Mouse (Mus musculus): ENCODE data around the gene Arap1. TPM values are rescaled to one million over a fixed set of nuclear protein-coding genes. Genes with fewer than 3 reads are reported as not detected.
A peak's percentile ranks its signal among the peaks of the same experiment; 100 is the strongest.

Gene Arap1
- polyA plus RNA-seq (2014; fragmentation: Nextera tagmentation; extraction: Ambion mirVana): 10.5 and 14.5 TPM in 2 replicates

DNA sequence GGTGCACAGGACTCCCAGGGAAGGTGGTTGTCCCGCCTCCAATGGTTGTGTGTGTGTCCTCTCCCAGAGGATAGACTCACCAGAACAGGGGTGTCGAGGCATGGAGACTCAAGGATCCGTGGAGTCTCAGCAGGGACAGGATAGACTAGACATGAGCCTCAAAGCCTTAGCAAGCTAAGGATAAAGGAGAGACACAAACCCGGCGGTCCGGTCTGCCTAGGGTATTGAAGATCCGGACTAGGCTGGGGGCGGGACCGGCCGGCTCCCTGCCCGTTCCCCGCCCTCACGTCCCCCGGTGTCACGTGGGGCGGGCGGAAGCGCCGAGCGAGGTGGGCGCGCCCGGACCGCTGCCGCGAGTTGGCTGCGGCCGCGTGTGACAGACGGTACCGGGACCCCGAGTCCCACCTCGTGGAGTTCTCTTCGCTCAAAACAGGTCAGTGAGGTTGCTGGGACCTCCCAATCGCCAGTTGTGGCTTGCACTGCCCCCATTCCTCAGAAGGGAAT lies at the start of gene Arap1:
Gene Arap1 (plus strand): TSS at position 301 of the 504 bp plus-strand sequence.
- Histone ChIP-seq H3K4me2 (ENCODE audit: low read depth, low read length, severe bottlenecking) (peak within 1 kb of the TSS; percentile 96), H3K27me3 (ENCODE audit: control insufficient read depth, insufficient read depth, low read length) (peaks cover 8% of the 10 kb centered on the region), H3K36me3 (ENCODE audit: control insufficient read depth, insufficient read depth, low read length) (no peaks in the 10 kb centered on the region), H3K4me3 (ENCODE audit: low read depth, low read length) (peak within 1 kb of the TSS; percentile 51), H3K9ac (ENCODE audit: low read length) (peak within 1 kb of the TSS; percentile 61), H3K27ac (ENCODE audit: low read depth, low read length) (no peak within 1 kb of the TSS), H3K9me3 (ENCODE audit: control insufficient read depth, low read length) (no peaks in the 10 kb centered on the region), H3K4me1 (replicated peaks; ENCODE audit: control insufficient read depth, insufficient read depth, low read length) (peaks cover 11% of the 10 kb centered on the region; the same call in 1 of the 2 replicates)
- DNase-seq (ENCODE audit: low spot score) (peak; percentile 76), ATAC-seq (replicated peaks; ENCODE audit: low FRiP score) (peak; percentile 72)
- under 1% methylated on average over 35 of the region's 35 CpGs for WGBS

- Histone ChIP-seq H3K4me3 (ENCODE audit: low read depth, low read length) (no peak overlapping the region), H3K27me3 (ENCODE audit: control insufficient read depth, insufficient read depth, low read length) (peaks cover 9% of the 10 kb centered on the region), H3K4me2 (ENCODE audit: low read depth, low read length, severe bottlenecking) (no peak overlapping the region), H3K27ac (ENCODE audit: low read depth, low read length) (no peak overlapping the region), H3K36me3 (ENCODE audit: control insufficient read depth, insufficient read depth, low read length) (no peaks in the 10 kb centered on the region), H3K9me3 (ENCODE audit: control insufficient read depth, low read length) (no peaks in the 10 kb centered on the region), H3K4me1 (replicated peaks; ENCODE audit: control insufficient read depth, insufficient read depth, low read length) (peaks cover 14% of the 10 kb centered on the region), H3K9ac (ENCODE audit: low read length) (no peak overlapping the region)
- DNase-seq (ENCODE audit: low spot score) (no peak), ATAC-seq (replicated peaks; ENCODE audit: low FRiP score) (no peak)
- WGBS: 85% methylated on average over 3 of the region's 3 CpGs
Measured at GRCm38 (mm10) chr7:101298375-101298774, 49.5 kb upstream of the Arap1 start.

GRCm38 (mm10) chr7:101301361-101301880 lies 46.4 kb upstream of the Arap1 start:
- WGBS: under 1% methylated on average over 30 of the region's 30 CpGs
- DNase-seq (ENCODE audit: low spot score) (no peak), ATAC-seq (replicated peaks; ENCODE audit: low FRiP score) (no peak)

DNA sequence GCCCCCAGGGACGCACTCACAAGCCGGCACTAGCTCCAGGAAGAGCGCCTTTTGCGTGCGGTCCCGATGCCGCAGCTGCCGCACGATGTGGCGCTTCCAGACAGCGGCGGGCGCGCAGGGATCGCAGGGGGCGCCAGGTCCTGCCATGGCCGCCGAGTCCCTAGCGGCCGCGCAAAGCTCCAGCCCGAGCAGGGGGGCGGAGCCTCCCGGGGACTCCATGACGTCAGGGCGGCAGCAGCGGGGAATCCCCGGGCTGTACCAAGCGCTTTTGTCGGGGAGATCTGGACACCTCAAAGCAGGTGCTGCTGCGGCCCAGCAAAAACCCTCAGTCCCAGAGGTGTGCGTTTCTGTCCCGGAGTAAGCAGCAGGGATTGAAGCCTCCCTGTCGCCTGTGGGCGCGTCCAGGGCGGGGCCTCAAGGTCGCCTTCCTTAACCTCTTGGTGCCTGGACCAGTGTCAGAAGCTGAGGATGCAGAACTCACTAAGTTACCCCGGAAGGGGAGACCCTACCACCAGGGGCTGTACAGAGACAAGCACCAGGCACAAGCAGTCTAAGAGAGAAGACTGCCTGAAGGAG lies 45.9 kb upstream of the Arap1 start, which contains the start of gene Atg16l2:
Gene Atg16l2 (minus strand): TSS at position 371 of the 576 bp plus-strand sequence.
- Histone ChIP-seq H3K4me2 (ENCODE audit: low read depth, low read length, severe bottlenecking) (peak within 1 kb of the TSS; percentile 63), H3K4me1 (replicated peaks; ENCODE audit: control insufficient read depth, insufficient read depth, low read length) (peaks cover 10% of the 10 kb centered on the region), H3K9ac (ENCODE audit: low read length) (peak within 1 kb of the TSS; percentile 64), H3K27ac (ENCODE audit: low read depth, low read length) (0 out of 2 replicates have a peak within 1 kb of the TSS, but pooled peaks have one; percentile 20), H3K4me3 (ENCODE audit: low read depth, low read length) (peak within 1 kb of the TSS; percentile 63), H3K27me3 (ENCODE audit: control insufficient read depth, insufficient read depth, low read length) (peaks cover 9% of the 10 kb centered on the region), H3K9me3 (ENCODE audit: control insufficient read depth, low read length) (no peaks in the 10 kb centered on the region), H3K36me3 (ENCODE audit: control insufficient read depth, insufficient read depth, low read length) (no peaks in the 10 kb centered on the region)
- ATAC-seq (replicated peaks; ENCODE audit: low FRiP score) (peak; percentile 97), DNase-seq (ENCODE audit: low spot score) (peak; percentile 97)
- WGBS: under 1% methylated on average over 39 of the region's 39 CpGs

More at GRCm38 (mm10) chr7:101301361-101301880, 46.4 kb upstream of the Arap1 start:
- Histone ChIP-seq H3K36me3 (ENCODE audit: control insufficient read depth, insufficient read depth, low read length) (no peaks in the 10 kb centered on the region), H3K4me1 (replicated peaks; ENCODE audit: control insufficient read depth, insufficient read depth, low read length) (peaks cover 12% of the 10 kb centered on the region), H3K27ac (ENCODE audit: low read depth, low read length) (0 out of 2 replicates have a peak overlapping the region, but pooled peaks have one; percentile 20), H3K27me3 (ENCODE audit: control insufficient read depth, insufficient read depth, low read length) (peaks cover 9% of the 10 kb centered on the region), H3K4me2 (ENCODE audit: low read depth, low read length, severe bottlenecking) (peak overlapping the region; percentile 63), H3K4me3 (ENCODE audit: low read depth, low read length) (peak overlapping the region; percentile 63), H3K9ac (ENCODE audit: low read length) (peak overlapping the region; percentile 64), H3K9me3 (ENCODE audit: control insufficient read depth, low read length) (no peaks in the 10 kb centered on the region)

- 22% methylated on average over 7 of the region's 7 CpGs for WGBS
Measured at GRCm38 (mm10) chr7:101302691-101303090, 45.2 kb upstream of the Arap1 start.

GRCm38 (mm10) chr7:101306841-101307240 lies 41.0 kb upstream of the Arap1 start:
- Histone ChIP-seq H3K4me3 (ENCODE audit: low read depth, low read length) (no peak overlapping the region), H3K4me2 (ENCODE audit: low read depth, low read length, severe bottlenecking) (no peak overlapping the region), H3K9ac (ENCODE audit: low read length) (no peak overlapping the region), H3K27me3 (ENCODE audit: control insufficient read depth, insufficient read depth, low read length) (no peaks in the 10 kb centered on the region), H3K36me3 (ENCODE audit: control insufficient read depth, insufficient read depth, low read length) (no peaks in the 10 kb centered on the region), H3K4me1 (replicated peaks; ENCODE audit: control insufficient read depth, insufficient read depth, low read length) (peaks cover 8% of the 10 kb centered on the region; the same call in 1 of the 2 replicates), H3K27ac (ENCODE audit: low read depth, low read length) (no peak overlapping the region), H3K9me3 (ENCODE audit: control insufficient read depth, low read length) (no peaks in the 10 kb centered on the region)
- 57% methylated on average over 2 of the region's 2 CpGs for whole genome bisulfite sequencing
- ATAC-seq (replicated peaks; ENCODE audit: low FRiP score) (no peak), DNase-seq (ENCODE audit: low spot score) (no peak)

More at GRCm38 (mm10) chr7:101302691-101303090, 45.2 kb upstream of the Arap1 start:
- H3K36me3 ChIP-seq (ENCODE audit: control insufficient read depth, insufficient read depth, low read length): no peaks in the 10 kb centered on the region
- peak overlapping the region; percentile 63 for H3K4me3 ChIP-seq (ENCODE audit: low read depth, low read length)
- DNase-seq (ENCODE audit: low spot score) (no peak), ATAC-seq (replicated peaks; ENCODE audit: low FRiP score) (no peak)
- H3K4me2 ChIP-seq (ENCODE audit: low read depth, low read length, severe bottlenecking): peak overlapping the region; percentile 63
- peaks cover 8% of the 10 kb centered on the region; the same call in 1 of the 2 replicates for H3K4me1 ChIP-seq (replicated peaks; ENCODE audit: control insufficient read depth, insufficient read depth, low read length)
- peak overlapping the region; percentile 64 for H3K9ac ChIP-seq (ENCODE audit: low read length)
- no peaks in the 10 kb centered on the region for H3K9me3 ChIP-seq (ENCODE audit: control insufficient read depth, low read length)
- H3K27ac ChIP-seq (ENCODE audit: low read depth, low read length): no peak overlapping the region
- peaks cover 4% of the 10 kb centered on the region for H3K27me3 ChIP-seq (ENCODE audit: control insufficient read depth, insufficient read depth, low read length)

DNA sequence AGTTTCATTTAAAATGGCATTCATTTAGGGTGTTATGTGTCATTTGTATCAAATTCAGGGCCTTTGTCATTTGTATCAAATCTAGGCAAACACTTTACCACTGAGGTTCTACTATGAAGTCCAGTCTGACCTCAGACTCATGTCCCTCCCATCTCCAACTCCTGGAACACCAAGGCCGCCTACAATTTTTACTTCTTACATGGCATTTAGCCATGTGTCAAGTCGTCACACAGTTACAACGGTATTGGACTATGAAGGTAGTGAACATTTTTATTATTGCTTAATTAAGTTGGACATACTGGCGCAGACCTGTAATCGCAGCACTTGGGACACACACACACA lies 37.9 kb upstream of the Arap1 start:
- Histone ChIP-seq H3K4me1 (replicated peaks; ENCODE audit: control insufficient read depth, insufficient read depth, low read length) (0 out of 2 replicates have a peak, but pooled peaks cover 3% of the 10 kb centered on the region), H3K4me3 (ENCODE audit: low read depth, low read length) (peak overlapping the region; percentile 54), H3K27ac (ENCODE audit: low read depth, low read length) (no peak overlapping the region), H3K36me3 (ENCODE audit: control insufficient read depth, insufficient read depth, low read length) (no peaks in the 10 kb centered on the region), H3K27me3 (ENCODE audit: control insufficient read depth, insufficient read depth, low read length) (no peaks in the 10 kb centered on the region), H3K9me3 (ENCODE audit: control insufficient read depth, low read length) (no peaks in the 10 kb centered on the region), H3K4me2 (ENCODE audit: low read depth, low read length, severe bottlenecking) (peak overlapping the region; percentile 52), H3K9ac (ENCODE audit: low read length) (peak overlapping the region; percentile 72)
- DNase-seq (ENCODE audit: low spot score) (no peak), ATAC-seq (replicated peaks; ENCODE audit: low FRiP score) (peak; percentile 35; the same call in 1 of the 2 replicates)
- WGBS: 43% methylated on average over 5 of the region's 5 CpGs

DNA sequence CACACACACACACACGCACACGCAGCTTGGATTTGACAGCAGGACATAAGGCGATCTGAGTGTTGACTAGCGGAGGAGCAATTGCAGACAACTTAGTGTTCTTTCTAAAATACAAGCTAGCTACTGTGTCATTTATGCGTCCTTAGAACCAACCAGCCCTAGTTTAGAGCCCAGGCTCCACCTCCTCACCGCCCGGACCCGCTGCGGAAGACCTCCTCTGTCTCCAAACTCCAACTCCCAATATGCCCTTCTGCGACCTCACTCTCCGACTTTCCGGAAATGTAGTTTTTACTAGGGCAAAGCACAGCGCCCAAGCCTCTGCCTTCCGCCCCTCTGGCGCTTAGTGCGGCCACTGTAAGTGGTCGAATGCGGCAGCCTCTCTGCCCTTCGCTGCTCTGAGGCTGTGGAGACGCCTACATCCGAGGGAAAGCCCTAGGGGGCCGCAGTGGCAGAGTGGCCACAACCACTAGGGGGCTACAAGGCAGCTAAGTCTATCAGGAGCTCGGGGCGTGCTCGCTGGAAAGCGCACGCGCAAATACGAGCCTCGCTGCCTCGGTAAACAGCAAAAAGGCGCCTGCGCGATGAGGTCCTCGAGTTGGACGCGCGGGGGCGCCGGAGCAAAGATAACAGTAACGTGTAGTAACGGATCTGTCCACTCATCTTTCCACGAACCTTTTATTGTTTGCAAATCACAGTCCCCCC lies 37.4 kb upstream of the Arap1 start:
- H3K4me2 ChIP-seq (ENCODE audit: low read depth, low read length, severe bottlenecking): peak overlapping the region; percentile 52
- DNase-seq (ENCODE audit: low spot score) (peak; percentile 98), ATAC-seq (replicated peaks; ENCODE audit: low FRiP score) (peak; percentile 95)
- H3K9me3 ChIP-seq (ENCODE audit: control insufficient read depth, low read length): no peaks in the 10 kb centered on the region
- H3K36me3 ChIP-seq (ENCODE audit: control insufficient read depth, insufficient read depth, low read length): no peaks in the 10 kb centered on the region
- H3K4me3 ChIP-seq (ENCODE audit: low read depth, low read length): peak overlapping the region; percentile 54
- WGBS: 1% methylated on average over 43 of the region's 43 CpGs
- peak overlapping the region; percentile 68; the same call in 1 of the 2 replicates for H3K27ac ChIP-seq (ENCODE audit: low read depth, low read length)
- 0 out of 2 replicates have a peak, but pooled peaks cover 3% of the 10 kb centered on the region for H3K4me1 ChIP-seq (replicated peaks; ENCODE audit: control insufficient read depth, insufficient read depth, low read length)
- H3K9ac ChIP-seq (ENCODE audit: low read length): peak overlapping the region; percentile 72
- H3K27me3 ChIP-seq (ENCODE audit: control insufficient read depth, insufficient read depth, low read length): no peaks in the 10 kb centered on the region

All from forebrain, embryonic 11.5 days (tissue).